Mouse (Mus musculus) heart, adult 8-10 months (tissue): Measurements from ENCODE around the gene Smim27. TPM values are rescaled to one million over a fixed set of nuclear protein-coding genes. Genes with fewer than 3 reads are reported as not detected.
A peak's percentile ranks its signal among the peaks of the same experiment; 100 is the strongest.
"Not testable (repeated sequence)": the region's sequence is repeated elsewhere in the genome, so short reads cannot be mapped to it uniquely, and the experiment has no call there.

Experiments used
- DNase-seq: peaks from one replicate; pipeline ENCODE4 v3.0.0; 2022; ENCODE audit warnings: low spot score
- total RNA-seq, 4 experiments: library from RNA; stranded (reverse); gene quantifications; 2 replicates each; pipeline ENCODE4 v1.2.4; 2022

Gene Smim27
- total RNA-seq, 4 experiments from 2014 or later: 38.6 to 57.0 (median 48.2) TPM

- DNase-seq: no peak
These were observed 14.8 kb upstream of the Smim27 start for GRCm38 (mm10) chr4:40254385-40255103.

- no peak for DNase-seq
These were observed 5.1 kb upstream of the Smim27 start for GRCm38 (mm10) chr4:40264321-40264720.

- DNase-seq: no peak
These were observed 1.7 kb upstream of the Smim27 start for GRCm38 (mm10) chr4:40267681-40268080.

- peak; percentile 90 for DNase-seq
These were observed 1.1 kb upstream of the Smim27 start for GRCm38 (mm10) chr4:40268204-40268813.

GRCm38 (mm10) chr4:40268835-40269234 is 544 bp upstream of the Smim27 start:
- DNase-seq: no peak

- no peak for DNase-seq
These were observed 9.5 kb downstream of the Smim27 start for GRCm38 (mm10) chr4:40278880-40279275.

- peak; percentile 92 for DNase-seq
These were observed 10.0 kb downstream of the Smim27 start, which contains the start of gene Ndufb6 for GRCm38 (mm10) chr4:40279276-40279900. TSS of gene Ndufb6 (minus strand) at chr4:40279421.

GRCm38 (mm10) chr4:40285582-40285981 is 16.2 kb downstream of the Smim27 start:
- peak; percentile 64 for DNase-seq

GRCm38 (mm10) chr4:40287415-40287814 is 18.0 kb downstream of the Smim27 start:
- no peak for DNase-seq

- no peak for DNase-seq
These were observed 19.7 kb downstream of the Smim27 start for GRCm38 (mm10) chr4:40289046-40289445.

GRCm38 (mm10) chr4:40291511-40291910 is 22.1 kb downstream of the Smim27 start:
- DNase-seq: not testable (repeated sequence)

- DNase-seq: no peak
These were observed 29.8 kb downstream of the Smim27 start for GRCm38 (mm10) chr4:40299169-40299568.

- DNase-seq: peak; percentile 74
These were observed 31.9 kb downstream of the Smim27 start for GRCm38 (mm10) chr4:40301076-40301789.

GRCm38 (mm10) chr4:40302445-40303125 is 33.2 kb downstream of the Smim27 start:
- DNase-seq: no peak

- no peak for DNase-seq
These were observed 40.3 kb downstream of the Smim27 start for GRCm38 (mm10) chr4:40309682-40310081.

GRCm38 (mm10) chr4:40310796-40311383 is 41.5 kb downstream of the Smim27 start:
- no peak for DNase-seq

- no peak for DNase-seq
These were observed 42.8 kb downstream of the Smim27 start for GRCm38 (mm10) chr4:40312213-40312612.

GRCm38 (mm10) chr4:40313026-40313425 is 43.6 kb downstream of the Smim27 start:
- no peak for DNase-seq

GRCm38 (mm10) chr4:40317404-40317803 is 48.0 kb downstream of the Smim27 start:
- DNase-seq: no peak
